Mouse (Mus musculus): Measurements from ENCODE around the gene Gm29797. TPM values are rescaled to one million over a fixed set of nuclear protein-coding genes. Genes with fewer than 3 reads are reported as not detected.

Gm29797 gene
- polyA plus RNA-seq, 1 experiment from 2014 or later, result not detected

DNA sequence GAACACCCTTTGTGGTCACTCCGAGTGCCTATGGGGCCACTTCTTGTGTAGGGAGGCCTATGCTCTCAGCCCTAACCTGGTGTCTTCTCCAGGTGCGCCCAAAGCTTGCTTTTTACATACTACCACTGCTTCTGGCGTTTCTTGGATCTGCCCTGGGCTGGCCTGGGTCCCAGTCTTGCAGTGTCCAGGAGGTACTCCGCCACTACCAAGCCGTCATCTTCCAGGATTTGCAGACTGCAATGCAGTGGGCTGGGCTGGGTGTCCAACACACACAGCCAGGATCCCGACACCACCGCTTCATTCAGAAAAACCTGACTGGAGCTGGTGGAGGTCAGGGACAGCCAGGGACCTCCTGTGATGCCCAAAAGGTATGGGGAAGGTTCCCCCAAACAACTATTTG, 1.7 kb downstream of the Gm29797 start:
- Histone ChIP-seq H3K36me3 (peaks cover 50% of the 10 kb centered on the region), H3K4me3 (no peak overlapping the region), H3K27me3 (ENCODE audit: insufficient read depth, poor library complexity, severe bottlenecking) (no peaks in the 10 kb centered on the region), H3K27ac (no peak overlapping the region), H3K9me3 (no peaks in the 10 kb centered on the region), H3K4me1 (replicated peaks) (peaks cover 29% of the 10 kb centered on the region)
- 84% methylated on average over 7 of the region's 7 CpGs for WGBS
- DNase-seq (ENCODE audit: low spot score), result no peak

GRCm38 (mm10) chr2:181658930-181659555, 2.2 kb downstream of the Gm29797 start:
- H3K27ac ChIP-seq, result 0 out of 2 replicates have a peak overlapping the region, but pooled peaks have one; percentile 40
- DNase-seq (ENCODE audit: low spot score), result peak; percentile 34
- no peaks in the 10 kb centered on the region for H3K9me3 ChIP-seq
- 38% methylated on average over 17 of the region's 17 CpGs for WGBS
- H3K4me3 ChIP-seq, result no peak overlapping the region
- H3K27me3 ChIP-seq (ENCODE audit: insufficient read depth, poor library complexity, severe bottlenecking), result no peaks in the 10 kb centered on the region
- H3K36me3 ChIP-seq, result peaks cover 45% of the 10 kb centered on the region
- peaks cover 29% of the 10 kb centered on the region for H3K4me1 ChIP-seq (replicated peaks)

- H3K27ac ChIP-seq, result no peak overlapping the region; the same call in 1 of the 2 replicates
These were observed 2.8 kb downstream of the Gm29797 start for GRCm38 (mm10) chr2:181659609-181660055.

GRCm38 (mm10) chr2:181662620-181663297, 5.9 kb downstream of the Gm29797 start:
- Histone ChIP-seq H3K4me3 (no peak overlapping the region), H3K36me3 (peaks cover 8% of the 10 kb centered on the region; the same call in 1 of the 2 replicates), H3K9me3 (no peaks in the 10 kb centered on the region), H3K27me3 (ENCODE audit: insufficient read depth, poor library complexity, severe bottlenecking) (peaks cover 7% of the 10 kb centered on the region), H3K4me1 (replicated peaks) (peaks cover 29% of the 10 kb centered on the region), H3K27ac (0 out of 2 replicates have a peak overlapping the region, but pooled peaks have one; percentile 13)
- no peak for DNase-seq (ENCODE audit: low spot score)
- WGBS, result 85% methylated on average over 3 of the region's 3 CpGs

More at GRCm38 (mm10) chr2:181659609-181660055, 2.8 kb downstream of the Gm29797 start:
- H3K4me3 ChIP-seq, result no peak overlapping the region
- WGBS, result 12% methylated on average over 9 of the region's 9 CpGs
- peaks cover 29% of the 10 kb centered on the region for H3K4me1 ChIP-seq (replicated peaks)
- DNase-seq (ENCODE audit: low spot score), result peak; percentile 73
- H3K9me3 ChIP-seq, result no peaks in the 10 kb centered on the region
- peaks cover 39% of the 10 kb centered on the region for H3K36me3 ChIP-seq
- no peaks in the 10 kb centered on the region for H3K27me3 ChIP-seq (ENCODE audit: insufficient read depth, poor library complexity, severe bottlenecking)

DNA sequence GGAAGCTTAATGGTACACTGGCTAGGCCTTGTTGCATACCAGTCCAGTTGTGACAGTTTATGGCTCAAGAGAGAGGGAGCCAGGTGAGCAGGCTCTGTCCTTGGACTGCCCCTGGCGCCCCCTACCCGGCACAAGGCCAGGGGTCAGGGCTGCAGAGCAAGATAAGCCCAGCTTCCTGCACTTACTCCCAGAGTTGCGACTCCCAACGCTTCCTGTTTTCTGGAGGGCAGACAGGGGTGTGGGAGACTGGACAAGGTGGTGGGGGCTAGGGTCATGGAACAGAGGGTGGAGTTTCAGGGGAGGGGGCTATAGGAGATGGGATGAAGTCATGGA, 6.4 kb downstream of the Gm29797 start:
- 24% methylated on average over 4 of the region's 4 CpGs for WGBS

GRCm38 (mm10) chr2:181670285-181670912, 13.6 kb downstream of the Gm29797 start:
- Histone ChIP-seq H3K27ac (peak overlapping the region; percentile 36), H3K27me3 (ENCODE audit: insufficient read depth, poor library complexity, severe bottlenecking) (peaks cover 78% of the 10 kb centered on the region), H3K9me3 (no peaks in the 10 kb centered on the region), H3K36me3 (no peaks in the 10 kb centered on the region), H3K4me1 (replicated peaks) (peaks cover 50% of the 10 kb centered on the region), H3K4me3 (peak overlapping the region; percentile 54)
- peak; percentile 51 for DNase-seq (ENCODE audit: low spot score)
- 3% methylated on average over 56 of the region's 56 CpGs for WGBS

More for the DNA sequence above, 6.4 kb downstream of the Gm29797 start:
- Histone ChIP-seq H3K4me3 (no peak overlapping the region), H3K9me3 (no peaks in the 10 kb centered on the region), H3K4me1 (replicated peaks) (peaks cover 29% of the 10 kb centered on the region), H3K36me3 (peaks cover 5% of the 10 kb centered on the region; the same call in 1 of the 2 replicates), H3K27me3 (ENCODE audit: insufficient read depth, poor library complexity, severe bottlenecking) (peaks cover 12% of the 10 kb centered on the region), H3K27ac (0 out of 2 replicates have a peak overlapping the region, but pooled peaks have one; percentile 2)
- no peak for DNase-seq (ENCODE audit: low spot score)

DNA sequence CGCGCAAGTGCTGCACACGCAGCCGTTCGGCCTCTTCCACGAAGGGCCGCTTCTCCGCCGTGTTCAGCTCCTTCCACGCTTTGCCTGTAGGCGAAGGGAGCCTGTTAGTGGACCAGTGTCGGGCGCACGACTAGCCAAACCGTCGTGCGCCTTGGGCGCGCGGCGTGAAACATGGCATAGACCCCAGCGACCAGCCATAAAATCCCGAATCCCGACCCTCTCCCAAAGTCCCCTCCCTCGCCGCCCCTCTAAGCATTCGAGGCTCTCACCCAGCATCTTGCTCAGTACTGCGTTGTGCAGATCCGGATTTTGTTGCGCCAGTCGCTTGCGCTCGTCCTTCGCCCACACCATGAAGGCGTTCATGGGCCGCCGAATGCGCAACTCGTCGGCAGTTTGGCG, 14.1 kb downstream of the Gm29797 start:
- no peaks in the 10 kb centered on the region for H3K36me3 ChIP-seq
- H3K27ac ChIP-seq, result peak overlapping the region; percentile 70
- no peaks in the 10 kb centered on the region for H3K9me3 ChIP-seq
- DNase-seq (ENCODE audit: low spot score), result no peak
- H3K27me3 ChIP-seq (ENCODE audit: insufficient read depth, poor library complexity, severe bottlenecking), result peaks cover 78% of the 10 kb centered on the region
- peaks cover 55% of the 10 kb centered on the region for H3K4me1 ChIP-seq (replicated peaks)
- WGBS, result 2% methylated on average over 41 of the region's 41 CpGs
- H3K4me3 ChIP-seq, result peak overlapping the region; percentile 54

DNA sequence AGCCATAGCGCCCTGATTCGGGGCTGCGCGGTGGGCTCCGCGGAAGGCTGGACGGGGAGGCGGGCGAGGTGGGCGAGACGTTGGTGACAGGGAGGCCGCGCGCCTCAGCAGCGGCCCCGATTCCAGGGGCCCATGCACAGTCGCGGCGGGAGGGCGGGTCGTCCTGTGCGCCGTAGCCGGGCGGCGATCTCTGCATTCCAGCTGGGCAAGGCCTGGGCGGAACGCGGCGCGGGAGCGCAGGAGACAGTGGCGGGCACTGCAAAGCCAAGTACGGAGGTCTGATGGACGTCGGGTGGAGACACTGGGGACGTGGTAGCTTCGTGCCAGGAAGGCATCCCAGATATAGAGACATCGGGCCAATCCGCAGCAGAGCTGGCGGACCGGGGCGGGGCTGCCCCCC, 14.5 kb downstream of the Gm29797 start, which contains the start of gene Sox18:
Sox18 (minus strand) TSS at position 315 of the 400 bp plus-strand sequence.
- no peaks in the 10 kb centered on the region for H3K9me3 ChIP-seq
- peaks cover 78% of the 10 kb centered on the region for H3K27me3 ChIP-seq (ENCODE audit: insufficient read depth, poor library complexity, severe bottlenecking)
- H3K27ac ChIP-seq, result peak within 1 kb of the TSS; percentile 70
- WGBS, result under 1% methylated on average over 43 of the region's 43 CpGs
- peak within 1 kb of the TSS; percentile 54 for H3K4me3 ChIP-seq
- peak; percentile 54 for DNase-seq (ENCODE audit: low spot score)
- H3K36me3 ChIP-seq, result no peaks in the 10 kb centered on the region
- peaks cover 59% of the 10 kb centered on the region for H3K4me1 ChIP-seq (replicated peaks)

- Histone ChIP-seq H3K27ac (no peak overlapping the region), H3K4me3 (peak overlapping the region; percentile 54; the same call in 1 of the 2 replicates), H3K36me3 (no peaks in the 10 kb centered on the region), H3K4me1 (replicated peaks) (peaks cover 66% of the 10 kb centered on the region), H3K27me3 (ENCODE audit: insufficient read depth, poor library complexity, severe bottlenecking) (peaks cover 78% of the 10 kb centered on the region), H3K9me3 (no peaks in the 10 kb centered on the region)
- 25% methylated on average over 7 of the region's 7 CpGs for WGBS
- DNase-seq (ENCODE audit: low spot score), result no peak
These were observed 15.2 kb downstream of the Gm29797 start for GRCm38 (mm10) chr2:181671984-181672383.

- H3K4me3 ChIP-seq, result no peak overlapping the region
- peak; percentile 55 for DNase-seq (ENCODE audit: low spot score)
- H3K4me1 ChIP-seq (replicated peaks), result peaks cover 70% of the 10 kb centered on the region
- 50% methylated on average over 1 of the region's 1 CpGs for WGBS
- peaks cover 63% of the 10 kb centered on the region for H3K27me3 ChIP-seq (ENCODE audit: insufficient read depth, poor library complexity, severe bottlenecking)
- no peaks in the 10 kb centered on the region for H3K9me3 ChIP-seq
- peak overlapping the region; percentile 1; the same call in 1 of the 2 replicates for H3K27ac ChIP-seq
- no peaks in the 10 kb centered on the region for H3K36me3 ChIP-seq
These were observed 16.7 kb downstream of the Gm29797 start for GRCm38 (mm10) chr2:181673501-181673900.

DNA sequence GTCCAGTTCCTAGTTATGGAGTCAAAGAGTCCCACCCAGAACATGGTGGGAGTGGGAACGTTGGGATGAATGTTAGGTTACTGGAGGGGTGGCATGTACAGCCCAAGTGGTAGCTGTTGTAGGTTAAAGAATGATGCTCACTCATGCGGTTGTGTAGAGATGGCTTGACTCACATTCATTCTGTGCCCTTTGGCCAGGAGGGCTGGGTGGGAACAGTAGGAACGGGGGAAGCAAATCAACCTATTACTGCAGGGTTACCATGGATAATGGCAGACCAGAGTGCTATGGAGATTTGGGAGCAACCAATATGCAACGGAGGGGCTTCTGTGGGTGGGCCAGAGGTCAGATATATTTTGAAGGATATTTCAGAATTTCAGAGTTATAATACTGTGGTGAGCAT, 18.1 kb downstream of the Gm29797 start:
- no peak overlapping the region for H3K4me3 ChIP-seq
- WGBS, result 75% methylated on average over 4 of the region's 4 CpGs
- no peaks in the 10 kb centered on the region for H3K36me3 ChIP-seq
- peaks cover 49% of the 10 kb centered on the region for H3K27me3 ChIP-seq (ENCODE audit: insufficient read depth, poor library complexity, severe bottlenecking)
- H3K27ac ChIP-seq, result peak overlapping the region; percentile 86; the same call in 1 of the 2 replicates
- no peak for DNase-seq (ENCODE audit: low spot score)
- peaks cover 80% of the 10 kb centered on the region for H3K4me1 ChIP-seq (replicated peaks)
- H3K9me3 ChIP-seq, result no peaks in the 10 kb centered on the region

GRCm38 (mm10) chr2:181675454-181675853, 18.6 kb downstream of the Gm29797 start:
- DNase-seq (ENCODE audit: low spot score), result peak; percentile 74
- no peaks in the 10 kb centered on the region for H3K9me3 ChIP-seq
- peaks cover 78% of the 10 kb centered on the region for H3K4me1 ChIP-seq (replicated peaks)
- peaks cover 44% of the 10 kb centered on the region for H3K27me3 ChIP-seq (ENCODE audit: insufficient read depth, poor library complexity, severe bottlenecking)
- H3K36me3 ChIP-seq, result no peaks in the 10 kb centered on the region
- H3K27ac ChIP-seq, result peak overlapping the region; percentile 86
- peak overlapping the region; percentile 39 for H3K4me3 ChIP-seq
- WGBS, result under 1% methylated on average over 14 of the region's 14 CpGs
